Mouse (Mus musculus) gastrocnemius, adult 2 months (tissue): Measurements from ENCODE around the gene Plcg2. TPM values are rescaled to one million over a fixed set of nuclear protein-coding genes. Genes with fewer than 3 reads are reported as not detected.

Experiments used
- DNase-seq: peaks from one replicate; pipeline ENCODE4 v3.0.0; 2022
- H3K27ac ChIP-seq: fragments of 200-600 bp; 2 replicates; pipeline ENCODE4 v1.8.1; 2022; ENCODE audit warnings: mild to moderate bottlenecking
- H3K4me3 ChIP-seq: fragments of 200-600 bp; 2 replicates; pipeline ENCODE4 v1.8.1; 2022; ENCODE audit warnings: mild to moderate bottlenecking, moderate library complexity
- CTCF ChIP-seq: fragments of 200-600 bp; IDR thresholded peaks from 2 replicates; pipeline ENCODE4 v1.8.1; 2022; ENCODE audit warnings: antibody characterized with exemption, mild to moderate bottlenecking, moderate library complexity
- intact Hi-C: fragments of 180-260 bp; cut with DNase I; formaldehyde crosslinking; loops from one replicate; pipeline ENCODE4 v1.15.1; 2025
- total RNA-seq, 2 experiments: library from RNA; stranded (reverse); gene quantifications; 2 replicates each; pipeline ENCODE4 v1.2.3; 2021

Plcg2 gene
- total RNA-seq, 2 experiments from 2014 or later: 0.73 to 0.79 TPM

- H3K27ac ChIP-seq: no peak overlapping the region
- peak; percentile 85 for TF ChIP-seq CTCF
- intact Hi-C loops: loop anchor here (1.0 kb wide), 1 partner anchor 247 kb away; no protein-coding TSS in a partner anchor
- no peak overlapping the region for H3K4me3 ChIP-seq
- DNase-seq: peak; percentile 76
Measured at GRCm38 (mm10) chr8:117471174-117471573, 26.9 kb upstream of the Plcg2 start.

GRCm38 (mm10) chr8:117471655-117472054 is 26.4 kb upstream of the Plcg2 start:
- Histone ChIP-seq H3K4me3 (no peak overlapping the region), H3K27ac (no peak overlapping the region)
- DNase-seq: no peak
- TF ChIP-seq CTCF: no peak
- intact Hi-C loops: loop anchor here (1.0 kb wide), 1 partner anchor 247 kb away; no protein-coding TSS in a partner anchor

- no peak overlapping the region for H3K4me3 ChIP-seq
- DNase-seq: no peak
- intact Hi-C loops: no loop called here
- TF ChIP-seq CTCF: no peak
- H3K27ac ChIP-seq: no peak overlapping the region
Measured at GRCm38 (mm10) chr8:117472332-117472731, 25.8 kb upstream of the Plcg2 start.

GRCm38 (mm10) chr8:117474944-117475343 is 23.1 kb upstream of the Plcg2 start:
- DNase-seq: peak; percentile 91
- Histone ChIP-seq H3K27ac (no peak overlapping the region), H3K4me3 (no peak overlapping the region)
- intact Hi-C loops: loop anchor here (1.0 to 2.0 kb wide), 2 partner anchors 251 to 366 kb away; no protein-coding TSS in a partner anchor
- peak; percentile 84 for TF ChIP-seq CTCF

GRCm38 (mm10) chr8:117475819-117476218 is 22.3 kb upstream of the Plcg2 start:
- TF ChIP-seq CTCF: no peak
- peak; percentile 36 for DNase-seq
- Histone ChIP-seq H3K4me3 (no peak overlapping the region), H3K27ac (no peak overlapping the region)
- intact Hi-C loops: loop anchor here (1.0 to 2.0 kb wide), 2 partner anchors 252 to 367 kb away; no protein-coding TSS in a partner anchor

- no peak for TF ChIP-seq CTCF
- no peak overlapping the region for H3K27ac ChIP-seq
- no peak overlapping the region for H3K4me3 ChIP-seq
- intact Hi-C loops: no loop called here
- DNase-seq: no peak
Measured at GRCm38 (mm10) chr8:117478082-117478481, 20.0 kb upstream of the Plcg2 start.

- no peak for TF ChIP-seq CTCF
- DNase-seq: no peak
- H3K4me3 ChIP-seq: no peak overlapping the region
- no peak overlapping the region for H3K27ac ChIP-seq
- intact Hi-C loops: no loop called here
Measured at GRCm38 (mm10) chr8:117479996-117480395, 18.1 kb upstream of the Plcg2 start.

GRCm38 (mm10) chr8:117480516-117480915 is 17.6 kb upstream of the Plcg2 start:
- no peak for DNase-seq
- no peak for TF ChIP-seq CTCF
- no peak overlapping the region for H3K4me3 ChIP-seq
- H3K27ac ChIP-seq: no peak overlapping the region
- intact Hi-C loops: no loop called here

- TF ChIP-seq CTCF: no peak
- intact Hi-C loops: no loop called here
- Histone ChIP-seq H3K27ac (no peak overlapping the region), H3K4me3 (no peak overlapping the region)
- DNase-seq: peak; percentile 36
Measured at GRCm38 (mm10) chr8:117481830-117482229, 16.3 kb upstream of the Plcg2 start.

GRCm38 (mm10) chr8:117484731-117485130 is 13.4 kb upstream of the Plcg2 start:
- intact Hi-C loops: no loop called here
- no peak overlapping the region for H3K27ac ChIP-seq
- TF ChIP-seq CTCF: no peak
- H3K4me3 ChIP-seq: no peak overlapping the region
- DNase-seq: no peak

GRCm38 (mm10) chr8:117485316-117485715 is 12.8 kb upstream of the Plcg2 start:
- TF ChIP-seq CTCF: no peak
- DNase-seq: no peak
- no peak overlapping the region for H3K4me3 ChIP-seq
- no peak overlapping the region for H3K27ac ChIP-seq
- intact Hi-C loops: no loop called here

GRCm38 (mm10) chr8:117488246-117489005 is 9.7 kb upstream of the Plcg2 start:
- DNase-seq: no peak
- TF ChIP-seq CTCF: no peak
- no peak overlapping the region for H3K27ac ChIP-seq
- intact Hi-C loops: no loop called here
- H3K4me3 ChIP-seq: no peak overlapping the region

GRCm38 (mm10) chr8:117493543-117493942 is 4.5 kb upstream of the Plcg2 start:
- intact Hi-C loops: no loop called here
- no peak for TF ChIP-seq CTCF
- H3K4me3 ChIP-seq: no peak overlapping the region
- H3K27ac ChIP-seq: no peak overlapping the region
- no peak for DNase-seq

- intact Hi-C loops: no loop called here
- Histone ChIP-seq H3K4me3 (no peak overlapping the region), H3K27ac (no peak overlapping the region)
- DNase-seq: no peak
- no peak for TF ChIP-seq CTCF
Measured at GRCm38 (mm10) chr8:117494874-117495273, 3.2 kb upstream of the Plcg2 start.
